Mouse (Mus musculus): ENCODE data around the gene Zc3h7a.
"Not testable (repeated sequence)": the region's sequence is repeated elsewhere in the genome, so short reads cannot be mapped to it uniquely, and the experiment has no call there.

The Zc3h7a gene

GRCm38 (mm10) chr16:11176208-11176883, at the start of gene Zc3h7a:
Zc3h7a (minus strand) TSS chr16:11176393.
- peak; percentile 92 for DNase-seq (ENCODE audit: low spot score)

DNA sequence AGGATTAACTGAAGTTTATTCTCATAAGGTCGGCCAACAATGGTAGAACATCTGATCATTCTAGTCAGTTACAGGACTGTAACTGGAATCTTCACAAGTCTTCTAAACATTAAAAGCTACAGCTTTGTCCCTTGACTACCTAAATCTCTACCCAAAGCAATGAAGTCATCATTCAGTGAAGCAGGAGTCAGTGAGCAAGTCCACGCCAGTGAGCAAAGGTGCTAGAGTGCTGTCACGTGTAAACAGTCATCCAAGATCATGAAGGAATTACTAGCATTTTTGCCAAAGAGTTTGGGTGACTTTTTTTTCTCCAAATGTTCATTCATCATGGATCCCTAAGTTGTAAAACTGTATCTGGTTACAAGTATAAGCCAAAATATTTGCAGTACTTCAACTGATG, 41.6 kb upstream of the Zc3h7a start:
- no peak for DNase-seq (ENCODE audit: low spot score)

DNA sequence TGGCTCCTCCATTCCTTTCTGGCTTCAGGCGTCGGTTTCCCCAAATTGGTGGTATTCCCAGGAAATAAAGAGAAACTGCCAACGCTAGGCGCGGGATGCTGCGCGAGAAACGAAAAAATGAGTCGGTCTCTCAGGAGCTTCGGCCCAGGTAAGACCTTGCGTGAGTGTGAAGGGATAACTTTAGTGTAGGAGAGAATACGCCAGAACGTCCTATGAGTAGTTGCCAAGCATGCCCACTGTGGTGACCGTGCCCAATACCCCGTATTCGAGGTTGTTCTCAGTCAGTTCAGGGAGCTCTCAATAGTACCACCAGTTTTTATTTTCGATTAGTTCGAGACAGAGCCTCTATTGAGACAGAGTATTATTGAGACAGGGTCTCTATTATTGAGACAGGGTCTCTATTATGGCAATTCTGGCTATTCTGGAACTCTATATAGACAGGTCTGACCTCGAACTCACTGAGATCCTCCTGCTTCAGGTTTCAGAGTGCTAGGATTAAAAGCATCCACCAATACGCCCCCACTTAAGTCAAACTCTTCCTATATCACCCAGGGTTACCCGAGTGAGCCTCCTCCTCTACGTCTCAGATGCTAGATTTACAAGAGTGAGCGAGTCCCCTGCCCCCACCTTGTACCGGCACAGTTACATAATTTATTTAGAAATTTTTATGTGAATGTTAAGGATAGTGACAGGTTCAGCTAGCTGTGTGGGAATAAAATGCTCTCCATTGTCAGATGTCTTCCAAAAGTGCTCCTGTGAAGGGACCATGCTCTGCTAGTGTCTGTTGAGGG, 27.6 kb upstream of the Zc3h7a start:
- DNase-seq (ENCODE audit: low spot score): no peak

DNA sequence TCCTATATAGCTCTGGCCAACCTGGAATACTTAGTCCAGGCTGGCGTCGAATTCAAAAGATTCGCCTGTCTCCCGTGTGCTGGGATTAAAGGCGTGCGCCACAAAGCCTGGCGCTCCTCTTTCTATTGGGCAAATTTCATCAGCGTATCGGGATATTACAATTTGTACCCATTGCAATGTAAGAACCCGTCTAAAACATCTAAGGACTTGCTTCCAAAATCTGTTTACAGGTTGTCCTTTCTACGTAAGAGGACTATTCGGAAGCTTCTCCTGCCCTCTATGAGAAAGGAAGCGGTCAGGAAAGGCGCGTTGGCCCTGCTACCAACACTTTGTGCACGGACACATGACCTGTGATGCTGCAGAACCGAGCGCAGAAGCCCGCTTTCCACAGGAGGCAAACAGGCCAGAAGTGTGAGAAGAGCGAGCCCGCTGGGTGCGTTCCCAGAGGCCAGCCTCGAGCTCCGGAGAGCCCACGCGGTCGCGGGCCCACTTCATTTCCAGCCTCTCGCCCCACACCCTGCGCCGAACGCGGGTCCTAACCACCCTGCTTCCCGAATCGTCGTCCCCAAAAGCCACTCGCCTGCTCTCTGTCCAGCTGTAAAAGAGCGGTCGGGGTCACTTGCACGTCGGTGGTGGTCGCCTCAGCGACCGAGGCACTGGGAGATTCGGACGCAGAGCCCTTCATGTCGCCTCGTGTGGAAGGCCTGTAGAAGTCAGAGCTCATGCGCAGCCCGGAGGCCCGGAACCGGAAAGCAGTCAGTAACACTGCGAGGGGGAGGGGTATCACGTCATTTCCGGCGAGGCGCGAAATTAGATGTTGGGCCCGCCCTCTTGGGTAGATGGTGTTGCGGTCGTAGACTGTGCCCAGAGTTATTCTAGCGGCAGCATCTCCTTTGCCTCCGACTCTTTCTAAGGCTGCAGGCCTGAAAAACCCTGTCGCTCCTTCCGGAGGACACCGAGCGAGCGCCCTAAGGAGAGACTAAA, 26.7 kb upstream of the Zc3h7a start, which contains the start of gene Rsl1d1:
Rsl1d1 (minus strand) TSS at position 761 of the 984 bp plus-strand sequence.
- DNase-seq (ENCODE audit: low spot score): peak; percentile 92

DNA sequence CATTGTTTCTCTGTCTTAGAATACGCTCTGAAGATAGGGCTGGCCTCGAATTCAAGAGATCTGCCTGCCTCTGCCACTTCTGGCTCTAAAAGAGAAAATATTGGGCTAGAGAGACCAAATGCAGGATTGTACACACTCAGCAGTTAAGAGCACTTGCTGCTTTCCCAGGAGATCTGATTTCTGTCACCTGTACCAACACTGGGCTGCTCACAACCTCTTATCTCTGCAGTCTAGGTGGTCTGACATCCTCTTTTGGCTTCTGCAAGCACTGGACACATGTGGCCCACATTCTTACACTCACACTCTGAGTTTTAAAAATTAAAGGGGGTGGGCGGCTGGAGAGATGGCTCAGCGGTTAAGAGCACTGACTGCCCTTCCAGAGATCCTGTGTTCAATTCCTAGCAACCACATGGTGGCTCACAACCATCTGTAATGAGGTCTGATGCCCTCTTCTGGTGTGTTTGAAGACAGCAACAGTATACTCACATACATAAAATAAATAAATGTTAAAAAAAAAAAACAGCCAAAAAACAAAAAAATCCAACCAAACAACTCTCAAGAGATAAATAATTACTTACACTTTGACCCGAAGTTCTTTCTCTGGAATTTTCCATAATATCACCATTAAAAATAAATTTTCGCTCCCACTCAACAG, 25.7 kb upstream of the Zc3h7a start:
- DNase-seq (ENCODE audit: low spot score): no peak

- DNase-seq (ENCODE audit: low spot score): no peak
Observed at GRCm38 (mm10) chr16:11200247-11200646, 24.1 kb upstream of the Zc3h7a start.

- DNase-seq (ENCODE audit: low spot score): no peak
Observed at GRCm38 (mm10) chr16:11198467-11198866, 22.3 kb upstream of the Zc3h7a start.

DNA sequence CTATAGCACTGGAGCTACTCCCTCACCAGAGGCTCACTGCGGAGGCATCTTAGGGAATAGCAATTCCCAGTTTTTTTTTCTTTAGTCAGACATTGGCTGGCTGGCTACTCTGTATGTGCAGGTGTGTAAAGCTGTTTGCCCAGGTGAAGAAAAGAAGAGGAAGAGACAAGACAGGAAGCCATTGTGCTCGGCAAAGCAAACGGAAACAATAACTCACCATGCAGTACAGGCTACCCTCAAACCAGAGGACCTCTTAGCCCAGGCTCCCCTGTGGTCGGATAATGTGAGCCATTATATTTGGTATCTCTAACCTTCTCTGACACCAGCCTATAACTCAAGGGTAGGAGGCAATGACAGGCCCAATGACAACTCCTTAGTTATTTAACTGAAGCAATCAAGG, 20.9 kb upstream of the Zc3h7a start:
- no peak for DNase-seq (ENCODE audit: low spot score)

- DNase-seq (ENCODE audit: low spot score): no peak
Observed at GRCm38 (mm10) chr16:11193231-11193630, 17.0 kb upstream of the Zc3h7a start.

DNA sequence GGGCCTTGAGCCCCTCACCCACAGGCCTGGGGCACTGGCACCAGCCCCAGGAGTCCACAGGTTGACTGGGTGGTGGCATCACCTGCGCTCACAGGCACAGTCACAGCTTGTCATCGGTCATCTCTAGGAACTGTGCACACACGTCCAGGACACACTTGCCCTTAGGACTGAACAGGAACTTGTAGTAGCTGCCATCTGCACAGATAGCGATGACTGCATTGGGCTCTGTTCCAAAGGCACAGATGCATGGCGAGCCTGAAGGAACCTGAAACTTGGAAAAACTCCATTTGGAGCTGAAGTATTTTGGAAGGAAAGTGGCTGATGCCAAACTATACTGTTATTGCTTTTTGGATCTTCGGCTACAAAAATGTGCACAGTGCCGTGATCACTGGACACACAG, 14.0 kb upstream of the Zc3h7a start:
- no peak for DNase-seq (ENCODE audit: low spot score)

DNA sequence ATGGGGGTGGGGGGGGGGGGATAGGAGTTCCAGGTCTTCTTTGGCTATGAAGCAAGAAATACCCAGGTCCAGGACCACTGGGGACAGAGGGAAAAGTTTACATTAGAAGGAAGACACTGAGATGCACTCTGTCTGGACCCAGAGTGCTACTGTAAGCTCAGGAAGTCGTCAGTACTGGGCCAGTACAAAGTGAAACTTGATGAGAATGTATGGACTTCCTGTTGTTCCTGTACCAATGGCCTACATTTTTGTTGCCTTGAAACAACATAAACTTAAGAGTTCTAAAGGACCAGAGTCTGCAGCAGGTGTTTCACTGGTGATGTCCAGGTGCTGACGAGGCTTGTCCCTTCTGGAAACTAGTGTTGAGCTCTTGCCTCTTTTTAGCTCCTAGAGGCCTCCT, 1.2 kb upstream of the Zc3h7a start:
- DNase-seq (ENCODE audit: low spot score): no peak

GRCm38 (mm10) chr16:11176884-11177244, 671 bp upstream of the Zc3h7a start:
- no peak for DNase-seq (ENCODE audit: low spot score)

- DNase-seq (ENCODE audit: low spot score): peak; percentile 82
Observed at GRCm38 (mm10) chr16:11175489-11176207, 545 bp downstream of the Zc3h7a start.

- peak; percentile 2 for DNase-seq (ENCODE audit: low spot score)
Observed at GRCm38 (mm10) chr16:11175100-11175488, 1.1 kb downstream of the Zc3h7a start.

- DNase-seq (ENCODE audit: low spot score): peak; percentile 57
Observed at GRCm38 (mm10) chr16:11174671-11175081, 1.5 kb downstream of the Zc3h7a start.

DNA sequence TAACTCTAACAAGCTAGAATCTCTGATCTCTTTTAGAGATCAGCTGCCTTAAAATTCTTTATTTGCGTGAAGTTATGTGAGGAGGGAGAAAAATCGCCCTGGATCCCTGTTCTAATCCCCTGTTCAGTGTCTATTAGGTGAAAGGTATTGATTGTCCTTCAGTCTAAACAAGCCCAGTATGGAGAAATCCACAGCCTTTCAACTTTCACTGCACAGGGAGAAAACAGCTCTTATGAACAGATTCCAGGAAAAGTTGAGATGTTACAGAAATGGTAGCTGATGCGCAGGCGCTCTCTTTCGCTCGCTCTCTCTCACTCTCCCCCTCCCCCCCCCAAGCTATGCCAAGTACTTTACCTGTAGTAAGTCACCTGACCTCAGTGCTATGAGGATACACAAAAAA, 4.5 kb downstream of the Zc3h7a start:
- DNase-seq (ENCODE audit: low spot score): no peak

- no peak for DNase-seq (ENCODE audit: low spot score)
Observed at GRCm38 (mm10) chr16:11166431-11166830, 9.8 kb downstream of the Zc3h7a start.

DNA sequence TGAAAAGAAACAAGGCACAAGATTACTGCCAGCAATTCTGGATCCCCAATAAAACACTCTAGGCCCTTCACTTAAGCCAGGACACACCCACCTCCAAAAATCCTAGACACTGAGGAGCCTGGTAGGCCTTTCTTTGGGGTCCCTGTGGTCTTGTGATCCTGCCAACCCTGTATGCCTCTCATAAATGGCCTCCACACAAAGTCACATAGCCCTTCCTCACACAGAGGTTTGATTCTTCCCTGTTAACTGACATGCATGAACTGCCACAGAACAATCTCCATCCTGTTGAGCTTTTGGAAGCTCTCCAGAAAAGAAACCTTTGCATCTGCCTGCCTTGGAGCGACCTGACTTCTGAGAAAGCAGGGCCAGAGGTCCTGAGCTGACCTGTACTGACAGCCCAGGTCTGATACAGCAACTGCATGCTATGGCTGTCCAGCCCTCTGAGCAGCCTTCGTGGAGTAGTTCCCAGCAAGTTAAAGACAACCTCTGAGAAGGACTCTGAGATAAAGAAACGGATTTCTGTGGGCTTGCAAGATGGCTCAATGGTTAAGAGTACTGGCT, 11.4 kb downstream of the Zc3h7a start:
- no peak for DNase-seq (ENCODE audit: low spot score)

DNA sequence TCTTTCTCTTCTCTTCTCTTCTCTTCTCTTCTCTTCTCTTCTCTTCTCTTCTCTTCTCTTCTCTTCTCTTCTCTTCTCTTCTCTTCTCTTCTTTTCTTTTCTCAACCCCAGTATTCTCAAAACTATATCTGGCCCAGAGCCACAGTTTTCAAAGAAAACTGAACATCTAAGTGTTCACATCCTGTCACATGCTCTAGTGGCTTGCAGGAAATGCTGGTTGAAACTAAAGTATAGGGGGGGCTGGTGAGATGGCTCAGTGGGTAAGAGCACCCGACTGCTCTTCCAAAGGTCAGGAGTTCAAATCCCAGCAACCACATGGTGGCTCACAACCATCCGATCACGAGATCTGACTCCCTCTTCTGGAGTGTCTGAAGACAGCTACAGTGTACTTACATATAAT, 18.5 kb downstream of the Zc3h7a start:
- not testable (repeated sequence) for DNase-seq (ENCODE audit: low spot score)

DNA sequence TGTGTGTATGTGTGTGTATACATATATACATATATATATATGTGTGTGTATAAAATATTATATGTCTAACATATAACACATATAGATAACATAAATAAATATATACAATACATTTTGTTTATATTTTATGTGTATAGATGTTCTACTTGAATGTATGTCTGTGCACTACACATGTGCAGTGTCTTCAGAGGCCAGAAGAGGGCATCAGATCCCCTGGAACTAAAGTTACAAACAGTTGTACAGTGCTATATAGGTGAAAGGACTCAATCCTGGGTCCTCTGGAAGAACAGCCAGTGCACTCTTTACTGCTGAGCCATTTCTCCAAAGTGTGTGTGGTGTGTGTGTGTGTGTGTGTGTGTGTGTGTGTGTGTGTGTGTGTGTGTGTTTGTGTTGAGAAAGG, 21.7 kb downstream of the Zc3h7a start:
- DNase-seq (ENCODE audit: low spot score): no peak
